Mouse (Mus musculus) heart, adult 2 months (tissue): ENCODE measurements around the gene Olfr9. TPM values are rescaled to one million over a fixed set of nuclear protein-coding genes. Genes with fewer than 3 reads are reported as not detected.
"Not testable (repeated sequence)": the region's sequence is repeated elsewhere in the genome, so short reads cannot be mapped to it uniquely, and the experiment has no call there.

Source experiments
- DNase-seq, 2 experiments: peaks; one replicate each; pipeline ENCODE4 v3.0.0; 2021
- H3K27ac ChIP-seq: fragments of 200-600 bp; 2 replicates; pipeline ENCODE4 v1.8.1; 2022
- H3K27me3 ChIP-seq: fragments of 200-500 bp; 2 replicates; pipeline ENCODE4 v1.6.1; 2012; ENCODE audit warnings: mild to moderate bottlenecking, low read length, inconsistent platforms, mixed read lengths; ENCODE audit not compliant: control insufficient read depth, insufficient read depth
- H3K36me3 ChIP-seq: fragments of 200-500 bp; 2 replicates; pipeline ENCODE4 v1.6.1; 2012; ENCODE audit warnings: low read length, inconsistent platforms; ENCODE audit not compliant: control insufficient read depth, insufficient read depth
- H3K4me1 ChIP-seq: fragments of 200-500 bp; 2 replicates; pipeline ENCODE4 v1.6.1; 2011; ENCODE audit warnings: low read length; ENCODE audit not compliant: control insufficient read depth, insufficient read depth
- H3K4me3 ChIP-seq: fragments of 200-600 bp; 2 replicates; pipeline ENCODE4 v1.8.1; 2022
- H3K79me2 ChIP-seq: fragments of 200-500 bp; replicated peaks from 2 replicates; pipeline ENCODE4 v1.6.1; 2012; ENCODE audit warnings: mild to moderate bottlenecking, inconsistent platforms, low read length, moderate library complexity, mixed read lengths; ENCODE audit not compliant: control insufficient read depth, insufficient read depth
- H3K9ac ChIP-seq: fragments of 200-500 bp; 2 replicates; pipeline ENCODE4 v1.6.1; 2012; ENCODE audit warnings: low read depth, mild to moderate bottlenecking, control low read depth, inconsistent platforms, low read length, mixed read lengths
- CTCF ChIP-seq: fragments of 200-600 bp; IDR thresholded peaks from 2 replicates; pipeline ENCODE4 v1.8.1; 2022; ENCODE audit warnings: antibody characterized with exemption, mild to moderate bottlenecking, moderate library complexity
- EP300 ChIP-seq: fragments of 200-500 bp; IDR thresholded peaks from 2 replicates; pipeline ENCODE4 v1.6.1; 2011; ENCODE audit warnings: low read depth, low read length, control low read depth; ENCODE audit not compliant: insufficient read depth
- POLR2A ChIP-seq: fragments of 200-500 bp; IDR thresholded peaks from 2 replicates; pipeline ENCODE4 v1.6.1; 2011; ENCODE audit warnings: mild to moderate bottlenecking, low read depth, low read length, control low read depth; ENCODE audit not compliant: insufficient read depth
- WGBS: fragments of 180-500 bp; shearing (Covaris S2); methylation state at CpG from one replicate; pipeline ENCODE4 v1.1.7; 2018; 5-methylcytosine and 5-hydroxymethylcytosine counted together
- intact Hi-C: fragments of 180-260 bp; cut with DNase I; formaldehyde crosslinking; loops from one replicate; pipeline ENCODE4 v1.15.1; 2025
- long read RNA-seq: library from polyadenylated mRNA; stranded (forward); transcript quantifications from one replicate; pipeline ENCODE4 v2.0.0, GENCODE M21; 2021
- polyA plus RNA-seq: library from polyadenylated mRNA; depleted of rRNA; stranded (reverse); fragments of >200 nt; gene quantifications from 2 replicates; pipeline ENCODE4 v1.2.3, GENCODE M21; 2012; rRNA removed
- total RNA-seq, 2 experiments: library from RNA; stranded (reverse); gene quantifications; 2 replicates each; pipeline ENCODE4 v1.2.3; 2021

Olfr9 gene
- total RNA-seq: not detected
- polyA plus RNA-seq: not detected in 2 replicates
- long read RNA-seq: 0 reads

DNA sequence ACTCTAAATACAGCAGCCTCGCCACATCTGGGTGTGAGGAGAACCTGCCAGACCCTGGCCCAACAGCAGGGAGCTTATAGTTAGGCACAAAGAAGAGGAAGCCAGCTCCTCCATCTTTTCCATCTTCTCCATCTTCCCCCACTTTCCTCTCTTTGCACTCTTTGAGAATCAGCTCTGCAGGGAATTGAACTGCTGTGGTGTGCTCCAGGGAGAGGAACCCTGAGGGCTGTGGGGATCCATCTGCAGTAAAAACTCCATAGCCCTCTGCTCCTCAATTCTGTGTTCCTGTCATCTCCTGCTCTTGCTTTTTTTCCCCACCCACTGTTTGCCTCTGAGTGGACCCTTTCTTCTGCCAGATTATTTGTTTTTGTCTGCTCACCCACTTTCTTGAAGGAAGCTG is at the start of gene Olfr9:
Olfr9 (plus strand) TSS at position 301 of the 400 bp plus-strand sequence.
- H3K4me3 ChIP-seq, H3K27ac ChIP-seq, H3K36me3 ChIP-seq, H3K79me2 ChIP-seq, DNase-seq, H3K9ac ChIP-seq, intact Hi-C loops, H3K27me3 ChIP-seq, H3K4me1 ChIP-seq: not testable (repeated sequence)
- WGBS: 22% methylated on average over 1 of the region's 1 CpGs

GRCm38 (mm10) chr10:128940475-128941061 is 48.7 kb upstream of the Olfr9 start:
- H3K27ac ChIP-seq: no peak overlapping the region
- H3K4me1 ChIP-seq: peaks cover 3% of the 10 kb centered on the region
- H3K9ac ChIP-seq: no peak overlapping the region
- TF ChIP-seq CTCF: no peak
- TF ChIP-seq POLR2A: no peak
- TF ChIP-seq EP300: no peak
- WGBS: 66% methylated on average over 10 of the region's 10 CpGs
- H3K27me3 ChIP-seq: no peaks in the 10 kb centered on the region
- DNase-seq: no peak
- H3K36me3 ChIP-seq: no peaks in the 10 kb centered on the region
- H3K4me3 ChIP-seq: no peak overlapping the region
- H3K79me2 ChIP-seq: no peaks in the 10 kb centered on the region
- intact Hi-C loops: no loop called here

- peak; percentile 39 to 58 for DNase-seq
- Histone ChIP-seq H3K27ac (no peak overlapping the region), H3K36me3 (no peaks in the 10 kb centered on the region), H3K9ac (no peak overlapping the region), H3K4me1 (no peaks in the 10 kb centered on the region), H3K79me2 (no peaks in the 10 kb centered on the region), H3K27me3 (no peaks in the 10 kb centered on the region), H3K4me3 (no peak overlapping the region)
- WGBS: 24% methylated on average over 3 of the region's 3 CpGs
- TF ChIP-seq EP300: peak; percentile 35; the same call in 1 of the 2 replicates
- TF ChIP-seq CTCF: peak; percentile 77
- no peak for TF ChIP-seq POLR2A
- intact Hi-C loops: loop anchor here (2.0 kb wide), 1 partner anchor 31 kb away; no protein-coding TSS in a partner anchor
Measured at GRCm38 (mm10) chr10:128945675-128946074, 43.6 kb upstream of the Olfr9 start.

DNA sequence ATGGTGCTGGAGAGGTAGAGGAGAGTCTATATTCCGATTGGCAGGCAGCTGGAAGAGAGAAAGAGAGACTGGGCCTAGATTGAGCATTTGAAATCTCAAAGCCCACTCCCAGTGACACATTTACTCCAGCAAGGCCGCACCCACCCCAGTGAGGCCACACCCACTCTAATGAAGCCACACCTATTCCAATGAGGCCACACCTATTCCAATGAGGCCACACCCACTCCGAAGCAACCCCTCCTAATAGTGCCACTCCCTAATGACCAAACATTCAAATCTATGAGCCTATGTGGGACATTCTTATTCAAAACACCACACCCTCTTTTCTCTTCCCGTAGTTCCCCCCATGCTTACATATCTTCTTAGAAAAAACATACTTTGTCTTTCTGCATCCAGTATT is 41.7 kb upstream of the Olfr9 start:
- H3K4me3 ChIP-seq: no peak overlapping the region
- no peak overlapping the region for H3K27ac ChIP-seq
- no peak for TF ChIP-seq POLR2A
- no peak for TF ChIP-seq EP300
- no peak for TF ChIP-seq CTCF
- no peak overlapping the region for H3K9ac ChIP-seq
- intact Hi-C loops: no loop called here
- WGBS: 86% methylated on average over 4 of the region's 4 CpGs
- no peaks in the 10 kb centered on the region for H3K36me3 ChIP-seq
- no peaks in the 10 kb centered on the region for H3K27me3 ChIP-seq
- DNase-seq: no peak
- H3K79me2 ChIP-seq: no peaks in the 10 kb centered on the region
- no peaks in the 10 kb centered on the region for H3K4me1 ChIP-seq

- intact Hi-C loops: no loop called here
- Histone ChIP-seq H3K27me3 (no peaks in the 10 kb centered on the region), H3K4me1 (no peaks in the 10 kb centered on the region), H3K4me3 (no peak overlapping the region), H3K36me3 (no peaks in the 10 kb centered on the region), H3K9ac (no peak overlapping the region), H3K79me2 (no peaks in the 10 kb centered on the region), H3K27ac (no peak overlapping the region)
- WGBS: 49% methylated on average over 16 of the region's 16 CpGs
- TF ChIP-seq POLR2A: no peak
- TF ChIP-seq EP300: no peak
- TF ChIP-seq CTCF: no peak
- no peak for DNase-seq
Measured at GRCm38 (mm10) chr10:128950208-128950887, 38.9 kb upstream of the Olfr9 start.

DNA sequence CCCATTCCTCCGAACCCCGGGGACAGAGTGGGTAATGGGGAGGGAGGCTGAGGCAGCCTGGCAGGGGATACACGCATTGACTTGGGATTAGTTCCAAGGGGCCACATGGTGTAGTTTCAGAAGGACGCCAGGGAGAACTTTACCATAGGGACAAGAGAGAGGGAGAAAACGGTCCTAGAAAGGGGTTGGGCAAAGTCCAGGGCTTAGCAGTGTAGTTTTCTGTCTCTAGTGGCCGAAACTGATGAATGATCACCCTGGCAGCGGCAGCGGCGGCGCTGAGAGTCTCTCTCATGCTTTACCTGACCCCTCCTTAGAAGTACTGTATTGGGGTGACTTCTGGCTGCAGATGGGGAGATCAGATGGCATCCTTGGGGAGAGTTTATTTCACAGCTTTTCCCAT is 30.9 kb upstream of the Olfr9 start:
- H3K4me3 ChIP-seq: no peak overlapping the region
- WGBS: 75% methylated on average over 10 of the region's 10 CpGs

More for the DNA sequence above, 30.9 kb upstream of the Olfr9 start:
- DNase-seq: no peak
- TF ChIP-seq CTCF: no peak
- no peak for TF ChIP-seq POLR2A
- no peak for TF ChIP-seq EP300
- no peaks in the 10 kb centered on the region for H3K4me1 ChIP-seq
- H3K36me3 ChIP-seq: no peaks in the 10 kb centered on the region
- H3K27ac ChIP-seq: no peak overlapping the region
- no peak overlapping the region for H3K9ac ChIP-seq
- no peaks in the 10 kb centered on the region for H3K27me3 ChIP-seq
- intact Hi-C loops: no loop called here
- H3K79me2 ChIP-seq: no peaks in the 10 kb centered on the region
